Mouse (Mus musculus) neural tube, embryonic 11.5 days (tissue): ENCODE results near the gene Gm10663. TPM values are rescaled to one million over a fixed set of nuclear protein-coding genes. Genes with fewer than 3 reads are reported as not detected.
A peak's percentile ranks its signal among the peaks of the same experiment; 100 is the strongest.

Experiments
- ATAC-seq: fragments of 200-750 bp; cut with Nextera tagmentation; 2 replicates; pipeline ENCODE4 v1.8.0; 2017; ENCODE audit warnings: moderate number of reproducible peaks, mild to moderate bottlenecking, moderate TSS enrichment, moderate library complexity; ENCODE audit not compliant: insufficient read depth, low FRiP score, low TSS enrichment
- DNase-seq: peaks from one replicate; pipeline ENCODE4 v3.0.0-alpha.2; 2015; ENCODE audit warnings: low spot score
- H3K27ac ChIP-seq: fragments of 300-500 bp; sonication (generic); 2 replicates; pipeline ENCODE4 v1.5.1; 2014; ENCODE audit warnings: low read depth, mild to moderate bottlenecking, low read length
- H3K27me3 ChIP-seq: fragments of 300-500 bp; sonication (generic); 2 replicates; pipeline ENCODE4 v1.6.1; 2014; ENCODE audit warnings: mild to moderate bottlenecking, low read length, mixed read lengths; ENCODE audit not compliant: control insufficient read depth, insufficient read depth
- H3K36me3 ChIP-seq: fragments of 300-500 bp; sonication (generic); 2 replicates; pipeline ENCODE4 v1.6.1; 2014; ENCODE audit warnings: mild to moderate bottlenecking, low read length, moderate library complexity, mixed read lengths; ENCODE audit not compliant: control insufficient read depth, insufficient read depth
- H3K4me1 ChIP-seq: fragments of 300-500 bp; sonication (generic); 2 replicates; pipeline ENCODE4 v1.6.1; 2014; ENCODE audit warnings: low read length, mixed read lengths; ENCODE audit not compliant: control insufficient read depth, insufficient read depth
- H3K4me2 ChIP-seq: fragments of 300-500 bp; sonication (generic); 2 replicates; pipeline ENCODE4 v1.6.1; 2014; ENCODE audit warnings: low read depth, mild to moderate bottlenecking, moderate library complexity
- H3K4me3 ChIP-seq: fragments of 300-500 bp; sonication (generic); 2 replicates; pipeline ENCODE4 v1.5.1; 2014; ENCODE audit warnings: low read depth, low read length
- H3K9ac ChIP-seq: fragments of 300-500 bp; sonication (generic); 2 replicates; pipeline ENCODE4 v1.6.1; 2014; ENCODE audit warnings: mild to moderate bottlenecking, low read length
- H3K9me3 ChIP-seq: fragments of 300-500 bp; sonication (generic); 2 replicates; pipeline ENCODE4 v1.6.1; 2016; ENCODE audit warnings: low read length; ENCODE audit not compliant: control insufficient read depth
- WGBS: fragments of 180-500 bp; shearing (Covaris S2); extraction: QIAGEN DNeasy Blood & Tissue Kit; methylation state at CpG from one replicate; pipeline ENCODE4 v1.1.7; 2014; 5-methylcytosine and 5-hydroxymethylcytosine counted together
- polyA plus RNA-seq: library from polyadenylated mRNA; unstranded; fragments of >200 nt; fragmentation: Nextera tagmentation; extraction: Ambion mirVana; gene quantifications from 2 replicates; pipeline ENCODE4 v1.2.1, GENCODE M21; 2014

Gm10663 gene
- not detected in 2 replicates for polyA plus RNA-seq

- H3K27me3 ChIP-seq = no peaks in the 10 kb centered on the region
- no peak within 1 kb of the TSS for H3K9ac ChIP-seq
Measured at GRCm38 (mm10) chr8:65074733-65075132, at the start of gene Gm10663. TSS of gene Gm10663 (plus strand) at chr8:65075033.

GRCm38 (mm10) chr8:65028959-65029686 is 45.7 kb upstream of the Gm10663 start:
- Histone ChIP-seq H3K4me1 (no peaks in the 10 kb centered on the region), H3K4me3 (no peak overlapping the region), H3K27ac (no peak overlapping the region), H3K36me3 (no peaks in the 10 kb centered on the region), H3K27me3 (no peaks in the 10 kb centered on the region), H3K4me2 (no peak overlapping the region), H3K9me3 (no peaks in the 10 kb centered on the region), H3K9ac (no peak overlapping the region)
- ATAC-seq = no peak
- 88% methylated on average over 12 of the region's 12 CpGs for WGBS
- no peak for DNase-seq

More at GRCm38 (mm10) chr8:65074733-65075132, at the start of gene Gm10663:
- ATAC-seq (no peak), DNase-seq (no peak)
- H3K36me3 ChIP-seq = no peaks in the 10 kb centered on the region
- WGBS = 92% methylated on average over 2 of the region's 2 CpGs
- no peaks in the 10 kb centered on the region for H3K4me1 ChIP-seq
- no peak within 1 kb of the TSS for H3K4me2 ChIP-seq
- H3K4me3 ChIP-seq = no peak within 1 kb of the TSS
- no peaks in the 10 kb centered on the region for H3K9me3 ChIP-seq
- no peak within 1 kb of the TSS for H3K27ac ChIP-seq

- H3K4me3 ChIP-seq = no peak overlapping the region
- H3K9ac ChIP-seq = no peak overlapping the region
- DNase-seq (no peak), ATAC-seq (no peak)
- no peak overlapping the region for H3K27ac ChIP-seq
- no peaks in the 10 kb centered on the region for H3K27me3 ChIP-seq
- 84% methylated on average over 4 of the region's 4 CpGs for WGBS
- H3K9me3 ChIP-seq = no peaks in the 10 kb centered on the region
- no peak overlapping the region for H3K4me2 ChIP-seq
- no peaks in the 10 kb centered on the region for H3K4me1 ChIP-seq
- no peaks in the 10 kb centered on the region for H3K36me3 ChIP-seq
Measured at GRCm38 (mm10) chr8:65029776-65030175, 45.1 kb upstream of the Gm10663 start.

- no peak for ATAC-seq
- Histone ChIP-seq H3K4me2 (no peak overlapping the region), H3K27ac (no peak overlapping the region), H3K27me3 (no peaks in the 10 kb centered on the region), H3K4me1 (peaks cover 3% of the 10 kb centered on the region; the same call in 1 of the 2 replicates), H3K4me3 (no peak overlapping the region), H3K9me3 (no peaks in the 10 kb centered on the region), H3K36me3 (no peaks in the 10 kb centered on the region), H3K9ac (no peak overlapping the region)
- DNase-seq = no peak
- 79% methylated on average over 4 of the region's 4 CpGs for WGBS
Measured at GRCm38 (mm10) chr8:65030735-65031485, 43.9 kb upstream of the Gm10663 start.

- Histone ChIP-seq H3K36me3 (no peaks in the 10 kb centered on the region), H3K4me1 (peaks cover 6% of the 10 kb centered on the region; the same call in 1 of the 2 replicates), H3K4me2 (no peak overlapping the region), H3K9ac (no peak overlapping the region), H3K27me3 (no peaks in the 10 kb centered on the region), H3K27ac (no peak overlapping the region), H3K9me3 (no peaks in the 10 kb centered on the region), H3K4me3 (no peak overlapping the region)
- 79% methylated on average over 1 of the region's 1 CpGs for WGBS
- DNase-seq = no peak
- no peak for ATAC-seq
Measured at GRCm38 (mm10) chr8:65032107-65032506, 42.7 kb upstream of the Gm10663 start.

GRCm38 (mm10) chr8:65033056-65033455 is 41.8 kb upstream of the Gm10663 start:
- ATAC-seq (no peak), DNase-seq (no peak)
- no peak overlapping the region for H3K4me3 ChIP-seq
- no peaks in the 10 kb centered on the region for H3K36me3 ChIP-seq
- WGBS = 82% methylated on average over 13 of the region's 13 CpGs
- H3K27me3 ChIP-seq = no peaks in the 10 kb centered on the region
- peaks cover 6% of the 10 kb centered on the region; the same call in 1 of the 2 replicates for H3K4me1 ChIP-seq
- H3K4me2 ChIP-seq = no peak overlapping the region
- H3K9me3 ChIP-seq = no peaks in the 10 kb centered on the region
- H3K27ac ChIP-seq = no peak overlapping the region
- H3K9ac ChIP-seq = no peak overlapping the region

GRCm38 (mm10) chr8:65034136-65034535 is 40.7 kb upstream of the Gm10663 start:
- Histone ChIP-seq H3K27me3 (no peaks in the 10 kb centered on the region), H3K27ac (no peak overlapping the region), H3K4me1 (peaks cover 6% of the 10 kb centered on the region; the same call in 1 of the 2 replicates), H3K4me3 (no peak overlapping the region), H3K9me3 (no peaks in the 10 kb centered on the region), H3K9ac (no peak overlapping the region), H3K36me3 (no peaks in the 10 kb centered on the region), H3K4me2 (no peak overlapping the region)
- ATAC-seq (no peak), DNase-seq (no peak)
- WGBS = 23% methylated on average over 2 of the region's 2 CpGs

GRCm38 (mm10) chr8:65037117-65037533 is 37.7 kb upstream of the Gm10663 start, which contains the start of gene Apela:
TSS of gene Apela (minus strand) at chr8:65037336.
- ATAC-seq = peak; percentile 73
- peak; percentile 64 for DNase-seq
- Histone ChIP-seq H3K27ac (no peak within 1 kb of the TSS), H3K27me3 (no peaks in the 10 kb centered on the region), H3K36me3 (no peaks in the 10 kb centered on the region), H3K9ac (no peak within 1 kb of the TSS), H3K4me2 (peak within 1 kb of the TSS; percentile 46), H3K9me3 (no peaks in the 10 kb centered on the region), H3K4me1 (peaks cover 6% of the 10 kb centered on the region; the same call in 1 of the 2 replicates), H3K4me3 (peak within 1 kb of the TSS; percentile 2; the same call in 1 of the 2 replicates)
- under 1% methylated on average over 8 of the region's 8 CpGs for WGBS
